Mouse (Mus musculus): ENCODE measurements around the gene Rbfox3.

Rbfox3 gene

GRCm38 (mm10) chr11:118881786-118882495 lies 29.5 kb downstream of the Rbfox3 start:
- no peak for DNase-seq (ENCODE audit: inconsistent ontology term)

GRCm38 (mm10) chr11:118879466-118880150 lies 31.8 kb downstream of the Rbfox3 start:
- DNase-seq (ENCODE audit: inconsistent ontology term) = no peak

- no peak for DNase-seq (ENCODE audit: inconsistent ontology term)
Observed at GRCm38 (mm10) chr11:118878605-118879245, 32.7 kb downstream of the Rbfox3 start.

- DNase-seq (ENCODE audit: inconsistent ontology term) = peak; percentile 69
Observed at GRCm38 (mm10) chr11:118875243-118875897, 36.0 kb downstream of the Rbfox3 start.

GRCm38 (mm10) chr11:118874487-118875095 lies 36.8 kb downstream of the Rbfox3 start:
- peak; percentile 52 for DNase-seq (ENCODE audit: inconsistent ontology term)

- DNase-seq (ENCODE audit: inconsistent ontology term) = peak; percentile 5
Observed at GRCm38 (mm10) chr11:118874022-118874421, 37.4 kb downstream of the Rbfox3 start.

- DNase-seq (ENCODE audit: inconsistent ontology term) = no peak
Observed at GRCm38 (mm10) chr11:118871527-118871926, 39.9 kb downstream of the Rbfox3 start.

GRCm38 (mm10) chr11:118863360-118863759 lies 48.0 kb downstream of the Rbfox3 start:
- no peak for DNase-seq (ENCODE audit: inconsistent ontology term)

GRCm38 (mm10) chr11:118861801-118862431 lies 49.5 kb downstream of the Rbfox3 start:
- no peak for DNase-seq (ENCODE audit: inconsistent ontology term)

- DNase-seq (ENCODE audit: inconsistent ontology term) = no peak
Observed at GRCm38 (mm10) chr11:118861246-118861645, 50.2 kb downstream of the Rbfox3 start.

GRCm38 (mm10) chr11:118860812-118861211 lies 50.6 kb downstream of the Rbfox3 start:
- no peak for DNase-seq (ENCODE audit: inconsistent ontology term)

- DNase-seq (ENCODE audit: inconsistent ontology term) = no peak
Observed at GRCm38 (mm10) chr11:118859839-118860238, 51.6 kb downstream of the Rbfox3 start.

GRCm38 (mm10) chr11:118858305-118858704 lies 53.1 kb downstream of the Rbfox3 start:
- no peak for DNase-seq (ENCODE audit: inconsistent ontology term)

GRCm38 (mm10) chr11:118851391-118851790 lies 60.0 kb downstream of the Rbfox3 start:
- DNase-seq (ENCODE audit: inconsistent ontology term) = no peak

GRCm38 (mm10) chr11:118847986-118848385 lies 63.4 kb downstream of the Rbfox3 start:
- no peak for DNase-seq (ENCODE audit: inconsistent ontology term)

- no peak for DNase-seq (ENCODE audit: inconsistent ontology term)
Observed at GRCm38 (mm10) chr11:118840992-118841391, 70.4 kb downstream of the Rbfox3 start.

- DNase-seq (ENCODE audit: inconsistent ontology term) = no peak
Observed at GRCm38 (mm10) chr11:118838167-118838566, 73.2 kb downstream of the Rbfox3 start.

GRCm38 (mm10) chr11:118836889-118837288 lies 74.5 kb downstream of the Rbfox3 start:
- DNase-seq (ENCODE audit: inconsistent ontology term) = peak; percentile 16

- peak; percentile 25 for DNase-seq (ENCODE audit: inconsistent ontology term)
Observed at GRCm38 (mm10) chr11:118832793-118833481, 78.5 kb downstream of the Rbfox3 start.

GRCm38 (mm10) chr11:118831730-118832129 lies 79.7 kb downstream of the Rbfox3 start:
- no peak for DNase-seq (ENCODE audit: inconsistent ontology term)
